Mouse (Mus musculus) hindbrain, embryonic 16.5 days (tissue): ENCODE measurements around the gene Nrg3. TPM values are rescaled to one million over a fixed set of nuclear protein-coding genes. Genes with fewer than 3 reads are reported as not detected.

Experiments used
- ATAC-seq: fragments of 200-750 bp; cut with Nextera tagmentation; 2 replicates; pipeline ENCODE4 v1.8.0; 2017; ENCODE audit warnings: moderate TSS enrichment, moderate library complexity
- H3K27ac ChIP-seq: fragments of 300-500 bp; sonication (generic); 2 replicates; pipeline ENCODE4 v1.5.1; 2014; ENCODE audit warnings: low read depth, mild to moderate bottlenecking, control low read depth, low read length, moderate library complexity
- H3K27me3 ChIP-seq: fragments of 300-500 bp; sonication (generic); replicated peaks from 2 replicates; pipeline ENCODE4 v1.6.1; 2014; ENCODE audit warnings: low read length; ENCODE audit not compliant: control insufficient read depth, insufficient read depth
- H3K36me3 ChIP-seq: fragments of 300-500 bp; sonication (generic); 2 replicates; pipeline ENCODE4 v1.6.1; 2014; ENCODE audit warnings: mild to moderate bottlenecking, low read length, moderate library complexity, mixed read lengths; ENCODE audit not compliant: control insufficient read depth, insufficient read depth
- H3K4me1 ChIP-seq: fragments of 300-500 bp; sonication (generic); 2 replicates; pipeline ENCODE4 v1.6.1; 2014; ENCODE audit warnings: low read depth, low read length; ENCODE audit not compliant: control insufficient read depth, insufficient read depth
- H3K4me2 ChIP-seq: fragments of 300-500 bp; sonication (generic); 2 replicates; pipeline ENCODE4 v1.6.1; 2014; ENCODE audit warnings: mild to moderate bottlenecking, low read length, control low read depth, moderate library complexity
- H3K4me3 ChIP-seq: fragments of 300-500 bp; sonication (generic); 2 replicates; pipeline ENCODE4 v1.5.1; 2014; ENCODE audit warnings: mild to moderate bottlenecking, low read length, control low read depth, moderate library complexity
- H3K9ac ChIP-seq: fragments of 300-500 bp; sonication (generic); 2 replicates; pipeline ENCODE4 v1.6.1; 2014; ENCODE audit warnings: low read depth, mild to moderate bottlenecking, control low read depth, low read length, moderate library complexity
- H3K9me3 ChIP-seq: fragments of 300-500 bp; sonication (generic); 2 replicates; pipeline ENCODE4 v1.6.1; 2014; ENCODE audit warnings: mild to moderate bottlenecking, low read length, moderate library complexity; ENCODE audit not compliant: control insufficient read depth
- WGBS: fragments of 180-500 bp; shearing (Covaris S2); extraction: QIAGEN DNeasy Blood & Tissue Kit; methylation state at CpG from one replicate; pipeline ENCODE4 v1.1.7; 2014; 5-methylcytosine and 5-hydroxymethylcytosine counted together
- polyA plus RNA-seq: library from polyadenylated mRNA; unstranded; fragments of >200 nt; fragmentation: Nextera tagmentation; extraction: Ambion mirVana; gene quantifications from 2 replicates; pipeline ENCODE4 v1.2.1, GENCODE M21; 2015

The Nrg3 gene
- polyA plus RNA-seq, 1 experiment from 2014 or later, result 10.2 TPM

DNA sequence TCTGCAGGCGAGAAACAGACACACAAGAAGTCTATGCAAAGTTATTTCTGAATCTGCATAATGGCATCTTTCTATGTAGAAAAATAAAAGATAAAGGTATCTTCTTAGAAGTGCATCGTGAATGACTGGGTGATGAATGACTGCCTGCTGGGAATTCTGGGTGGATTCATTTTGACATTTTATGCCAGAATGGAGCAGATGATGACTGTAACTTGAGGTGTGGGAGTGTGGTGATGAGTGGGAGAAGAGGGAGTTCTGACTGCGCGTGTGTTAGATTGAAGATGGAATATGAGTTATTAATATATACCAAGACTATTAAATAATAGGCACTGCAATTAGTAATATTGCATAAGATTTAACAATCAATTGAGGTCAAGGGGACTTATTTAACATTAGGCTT lies 208.5 kb downstream of the Nrg3 start:
- no peak overlapping the region for H3K27ac ChIP-seq
- WGBS, result 87% methylated on average over 4 of the region's 4 CpGs
- H3K9me3 ChIP-seq, result no peaks in the 10 kb centered on the region

DNA sequence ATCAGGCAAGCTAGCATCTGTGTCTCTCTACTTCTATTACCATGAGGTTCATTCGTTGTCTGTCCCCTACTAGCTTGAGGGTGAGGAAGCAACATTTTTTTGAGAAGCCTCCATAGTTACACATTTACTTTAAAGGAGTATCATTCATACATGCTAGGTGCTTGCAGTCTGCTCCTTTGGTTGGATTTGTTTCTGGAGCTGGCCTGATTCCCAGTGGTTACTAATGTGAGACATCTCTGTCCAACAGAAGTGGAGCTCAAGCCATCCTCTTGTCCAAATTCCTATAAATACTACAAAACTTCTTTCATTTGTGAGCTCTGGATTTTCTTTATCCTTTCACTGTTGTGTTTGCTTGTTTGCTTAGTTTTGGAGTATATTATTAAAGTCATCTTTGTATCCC lies 211.9 kb downstream of the Nrg3 start:
- 73% methylated on average over 1 of the region's 1 CpGs for WGBS
- no peaks in the 10 kb centered on the region for H3K36me3 ChIP-seq
- H3K9me3 ChIP-seq, result no peaks in the 10 kb centered on the region
- H3K4me3 ChIP-seq, result no peak overlapping the region
- ATAC-seq, result no peak
- no peaks in the 10 kb centered on the region for H3K4me1 ChIP-seq
- H3K4me2 ChIP-seq, result no peak overlapping the region
- no peaks in the 10 kb centered on the region for H3K27me3 ChIP-seq
- no peak overlapping the region for H3K9ac ChIP-seq
- no peak overlapping the region for H3K27ac ChIP-seq

More for the DNA sequence above, 208.5 kb downstream of the Nrg3 start:
- H3K4me1 ChIP-seq, result no peaks in the 10 kb centered on the region
- ATAC-seq, result no peak
- H3K27me3 ChIP-seq, result no peaks in the 10 kb centered on the region
- no peak overlapping the region for H3K4me3 ChIP-seq
- H3K36me3 ChIP-seq, result no peaks in the 10 kb centered on the region
- no peak overlapping the region for H3K4me2 ChIP-seq
- no peak overlapping the region for H3K9ac ChIP-seq

DNA sequence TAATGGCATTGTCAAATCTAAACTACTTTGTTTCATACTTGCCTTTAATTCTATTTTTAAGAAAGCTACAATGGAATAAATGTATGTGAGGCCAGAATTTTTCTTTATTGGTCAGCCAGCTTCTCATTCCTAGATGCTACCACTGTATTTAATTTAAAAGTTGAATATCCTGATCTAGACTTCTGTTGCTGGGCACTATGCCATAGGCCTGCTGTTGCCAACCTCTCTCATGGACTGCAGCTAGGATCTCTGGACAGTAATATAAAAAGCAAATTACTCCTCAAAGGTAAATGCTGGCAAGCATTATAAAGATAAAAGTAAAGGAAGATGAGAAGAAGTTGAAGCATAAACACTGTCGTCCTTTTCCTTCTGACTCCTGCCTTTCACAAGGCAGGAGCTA lies 217.5 kb downstream of the Nrg3 start:
- no peaks in the 10 kb centered on the region for H3K27me3 ChIP-seq
- H3K36me3 ChIP-seq, result no peaks in the 10 kb centered on the region
- no peak overlapping the region for H3K4me3 ChIP-seq
- no peaks in the 10 kb centered on the region for H3K9me3 ChIP-seq
- no peak overlapping the region for H3K4me2 ChIP-seq
- no peaks in the 10 kb centered on the region for H3K4me1 ChIP-seq
- 50% methylated on average over 1 of the region's 1 CpGs for WGBS
- H3K9ac ChIP-seq, result no peak overlapping the region
- ATAC-seq, result no peak
- H3K27ac ChIP-seq, result no peak overlapping the region

DNA sequence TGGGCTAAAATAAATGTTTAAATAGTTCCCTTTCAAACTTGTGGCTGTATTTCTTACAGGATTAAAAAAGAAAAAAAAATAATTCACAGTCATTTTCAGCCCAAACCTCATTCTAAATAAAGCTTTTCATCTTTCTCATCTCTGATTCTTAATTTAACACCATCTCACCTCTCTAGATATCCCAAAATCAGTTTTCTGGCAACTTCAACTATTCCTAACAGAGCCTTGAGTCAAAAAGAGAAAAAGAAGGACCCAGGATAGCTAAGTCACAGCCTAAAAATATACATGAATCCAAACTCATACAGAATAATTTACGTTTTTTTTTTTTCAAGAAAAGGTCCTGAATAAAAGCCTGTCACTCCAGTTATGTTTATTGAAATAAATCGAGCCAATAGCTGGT lies 232.6 kb downstream of the Nrg3 start:
- Histone ChIP-seq H3K4me1 (no peaks in the 10 kb centered on the region), H3K36me3 (no peaks in the 10 kb centered on the region), H3K4me3 (no peak overlapping the region), H3K27me3 (no peaks in the 10 kb centered on the region), H3K9ac (no peak overlapping the region), H3K27ac (no peak overlapping the region), H3K4me2 (no peak overlapping the region), H3K9me3 (no peaks in the 10 kb centered on the region)
- WGBS, result 85% methylated on average over 2 of the region's 2 CpGs
- ATAC-seq, result no peak

DNA sequence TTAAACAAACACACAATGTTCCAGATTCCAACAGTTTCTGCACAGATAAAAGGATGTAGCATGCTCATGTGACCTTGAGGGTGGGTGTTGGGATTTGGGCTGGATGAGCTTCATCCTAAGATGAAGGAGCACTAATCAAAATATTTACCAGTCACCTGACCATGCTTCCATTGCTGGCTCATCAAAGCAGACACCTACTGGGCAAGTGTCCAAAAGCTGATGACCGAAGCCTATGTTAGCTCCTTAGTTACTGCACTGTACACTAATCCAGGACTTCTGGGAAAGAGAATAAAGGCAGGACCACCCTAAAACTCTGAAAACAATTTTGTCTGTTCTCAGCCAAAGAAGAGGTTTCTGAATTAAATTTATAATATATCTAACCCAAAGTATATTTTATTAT lies 261.4 kb downstream of the Nrg3 start:
- Histone ChIP-seq H3K27me3 (no peaks in the 10 kb centered on the region), H3K4me3 (no peak overlapping the region), H3K4me1 (no peaks in the 10 kb centered on the region), H3K9me3 (no peaks in the 10 kb centered on the region), H3K27ac (no peak overlapping the region), H3K9ac (no peak overlapping the region), H3K36me3 (no peaks in the 10 kb centered on the region), H3K4me2 (no peak overlapping the region)
- 39% methylated on average over 1 of the region's 1 CpGs for WGBS
- no peak for ATAC-seq

DNA sequence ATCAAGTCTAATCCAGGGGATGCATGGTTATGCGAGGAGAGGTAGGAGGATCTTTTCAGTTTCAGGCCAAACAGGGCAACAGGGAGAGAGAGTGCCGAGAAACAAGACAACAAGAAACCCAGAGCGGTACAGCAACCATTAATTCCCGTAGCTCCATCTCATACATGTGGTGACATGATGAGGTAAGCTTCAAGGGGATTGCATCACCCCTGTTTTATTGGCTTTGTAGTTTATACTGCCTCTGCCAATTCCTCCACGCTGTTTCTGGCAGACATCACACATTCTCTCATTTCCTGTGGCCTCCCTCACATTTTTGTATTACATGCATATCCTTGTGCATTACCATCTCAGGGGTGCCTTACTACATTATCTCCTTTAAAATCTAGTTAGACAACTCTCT lies 280.9 kb downstream of the Nrg3 start:
- 83% methylated on average over 5 of the region's 5 CpGs for WGBS
- H3K27me3 ChIP-seq, result no peaks in the 10 kb centered on the region
- no peaks in the 10 kb centered on the region for H3K4me1 ChIP-seq
- H3K9ac ChIP-seq, result no peak overlapping the region
- H3K9me3 ChIP-seq, result no peaks in the 10 kb centered on the region
- ATAC-seq, result no peak
- H3K4me2 ChIP-seq, result no peak overlapping the region
- no peaks in the 10 kb centered on the region for H3K36me3 ChIP-seq
- no peak overlapping the region for H3K4me3 ChIP-seq
- no peak overlapping the region for H3K27ac ChIP-seq

DNA sequence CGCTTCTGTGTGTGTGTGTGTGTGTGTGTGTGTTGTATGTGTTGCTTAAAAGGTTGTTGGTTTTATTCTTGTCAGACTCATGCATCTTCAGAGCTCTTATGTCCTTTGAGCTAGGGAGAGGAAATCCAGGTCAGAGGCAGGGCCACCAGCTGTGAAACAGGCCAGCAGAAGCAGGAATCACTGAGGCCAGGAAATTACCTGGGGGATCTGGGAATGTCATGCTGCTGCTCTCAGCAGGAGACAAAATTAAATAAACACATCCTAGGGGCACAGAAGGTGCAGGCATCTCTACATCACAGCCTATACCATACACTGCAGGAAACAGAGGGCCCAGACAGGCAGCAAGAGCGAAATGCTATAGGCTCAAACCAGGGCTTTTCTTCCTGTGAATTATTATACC lies 299.2 kb downstream of the Nrg3 start:
- H3K27ac ChIP-seq, result peak overlapping the region; percentile 11; the same call in 1 of the 2 replicates
- no peaks in the 10 kb centered on the region for H3K4me1 ChIP-seq
- H3K9ac ChIP-seq, result no peak overlapping the region
- H3K4me2 ChIP-seq, result no peak overlapping the region
- no peaks in the 10 kb centered on the region for H3K27me3 ChIP-seq
- peak; percentile 56; the same call in 1 of the 2 replicates for ATAC-seq
- WGBS, result 69% methylated on average over 2 of the region's 2 CpGs
- no peaks in the 10 kb centered on the region for H3K9me3 ChIP-seq
- H3K36me3 ChIP-seq, result no peaks in the 10 kb centered on the region
- no peak overlapping the region for H3K4me3 ChIP-seq

DNA sequence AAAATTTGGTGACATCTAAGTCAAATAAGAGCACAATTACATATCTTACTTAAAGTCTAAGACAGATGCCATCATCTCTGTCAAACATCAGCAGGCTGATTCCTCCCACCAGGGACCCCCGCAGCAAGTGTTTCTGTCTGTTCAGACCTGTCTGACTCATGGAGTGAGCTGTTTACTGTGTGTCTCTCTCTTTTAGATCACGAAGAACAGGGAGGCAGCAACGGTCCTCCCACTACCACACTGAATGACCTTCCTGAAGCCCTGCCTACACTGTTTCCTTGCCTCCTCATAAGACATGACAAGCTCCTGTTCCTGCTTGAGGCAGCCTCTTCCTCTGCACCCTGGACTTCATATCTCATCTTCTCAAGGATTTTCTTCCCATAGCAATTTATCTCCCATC lies 312.7 kb downstream of the Nrg3 start:
- Histone ChIP-seq H3K9me3 (no peaks in the 10 kb centered on the region), H3K27ac (no peak overlapping the region), H3K4me3 (no peak overlapping the region), H3K27me3 (no peaks in the 10 kb centered on the region), H3K4me1 (no peaks in the 10 kb centered on the region), H3K36me3 (no peaks in the 10 kb centered on the region), H3K4me2 (no peak overlapping the region), H3K9ac (no peak overlapping the region)
- 79% methylated on average over 3 of the region's 3 CpGs for WGBS
- no peak for ATAC-seq

DNA sequence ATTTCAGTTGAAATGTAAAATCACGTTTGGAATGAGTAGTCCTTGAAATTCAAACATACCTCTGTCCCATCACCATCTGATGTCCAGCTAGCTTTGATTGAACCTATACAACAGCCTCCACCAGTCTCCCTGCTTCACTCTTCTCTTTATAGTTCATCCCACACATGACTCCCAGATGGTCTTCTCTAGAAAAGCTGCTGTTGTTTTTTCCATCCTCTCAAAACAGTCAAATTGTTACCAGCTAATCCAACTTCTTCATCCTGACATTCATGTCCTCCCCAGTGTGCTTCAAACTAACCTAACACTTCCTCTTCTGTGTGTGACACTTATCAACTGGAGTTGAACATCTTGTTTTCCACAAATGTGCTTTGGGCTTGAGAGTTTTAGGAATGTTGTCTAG lies 317.4 kb downstream of the Nrg3 start:
- Histone ChIP-seq H3K36me3 (no peaks in the 10 kb centered on the region), H3K4me3 (no peak overlapping the region), H3K27me3 (no peaks in the 10 kb centered on the region), H3K9me3 (no peaks in the 10 kb centered on the region), H3K4me1 (no peaks in the 10 kb centered on the region), H3K4me2 (no peak overlapping the region), H3K27ac (no peak overlapping the region), H3K9ac (no peak overlapping the region)
- no peak for ATAC-seq
- 50% methylated on average over 1 of the region's 1 CpGs for WGBS

DNA sequence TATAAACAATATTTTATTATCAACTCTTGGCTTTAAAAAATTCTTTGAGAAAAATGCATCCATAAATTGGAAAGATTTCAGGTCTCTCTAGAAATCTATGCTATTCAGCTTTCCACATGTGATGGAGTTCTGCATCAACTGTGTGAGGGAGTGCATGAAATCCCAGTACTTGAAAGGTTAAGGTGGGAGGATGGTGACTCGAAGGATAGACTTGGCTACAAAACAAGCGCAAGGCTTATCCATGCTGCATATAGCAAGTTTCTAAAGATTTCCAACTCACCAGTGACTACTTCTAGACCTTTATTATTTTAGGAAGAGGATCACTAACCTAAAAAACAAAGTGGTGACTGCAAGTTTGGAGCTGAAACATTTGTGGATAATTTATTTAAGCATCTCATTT lies 343.1 kb downstream of the Nrg3 start:
- 95% methylated on average over 2 of the region's 2 CpGs for WGBS
- Histone ChIP-seq H3K36me3 (no peaks in the 10 kb centered on the region), H3K4me2 (no peak overlapping the region), H3K4me1 (no peaks in the 10 kb centered on the region), H3K27me3 (no peaks in the 10 kb centered on the region), H3K27ac (no peak overlapping the region), H3K4me3 (no peak overlapping the region), H3K9me3 (no peaks in the 10 kb centered on the region), H3K9ac (no peak overlapping the region)
- ATAC-seq, result no peak
